Mouse (Mus musculus): ENCODE measurements around the gene Ggta1. TPM values are rescaled to one million over a fixed set of nuclear protein-coding genes. Genes with fewer than 3 reads are reported as not detected.
A peak's percentile ranks its signal among the peaks of the same experiment; 100 is the strongest.

Gene Ggta1
- polyA plus RNA-seq, 1 experiment from 2014 or later = 32.5 TPM

- Histone ChIP-seq H3K4me2 (ENCODE audit: low read depth, low read length) (no peak overlapping the region), H3K27me3 (replicated peaks; ENCODE audit: control insufficient read depth, insufficient read depth, low read length) (no peaks in the 10 kb centered on the region), H3K4me3 (ENCODE audit: low read depth, low read length) (no peak overlapping the region), H3K4me1 (ENCODE audit: control insufficient read depth, insufficient read depth, low read length) (peaks cover 61% of the 10 kb centered on the region), H3K9ac (ENCODE audit: low read depth, low read length) (no peak overlapping the region), H3K9me3 (ENCODE audit: control insufficient read depth, low read length) (no peaks in the 10 kb centered on the region), H3K36me3 (ENCODE audit: control insufficient read depth, insufficient read depth, low read length) (no peaks in the 10 kb centered on the region), H3K27ac (replicated peaks; ENCODE audit: low read depth, low read length) (no peak overlapping the region)
- WGBS = 79% methylated on average over 6 of the region's 6 CpGs
- ATAC-seq (ENCODE audit: low read depth) (no peak), DNase-seq (ENCODE audit: low spot score) (no peak)
These were observed 42.7 kb upstream of the Ggta1 start for GRCm38 (mm10) chr2:35505519-35506286.

- Histone ChIP-seq H3K4me1 (ENCODE audit: control insufficient read depth, insufficient read depth, low read length) (peaks cover 55% of the 10 kb centered on the region), H3K9ac (ENCODE audit: low read depth, low read length) (no peak overlapping the region), H3K36me3 (ENCODE audit: control insufficient read depth, insufficient read depth, low read length) (no peaks in the 10 kb centered on the region), H3K4me2 (ENCODE audit: low read depth, low read length) (no peak overlapping the region), H3K27me3 (replicated peaks; ENCODE audit: control insufficient read depth, insufficient read depth, low read length) (no peaks in the 10 kb centered on the region), H3K4me3 (ENCODE audit: low read depth, low read length) (no peak overlapping the region), H3K27ac (replicated peaks; ENCODE audit: low read depth, low read length) (peak overlapping the region; percentile 76), H3K9me3 (ENCODE audit: control insufficient read depth, low read length) (no peaks in the 10 kb centered on the region)
- no peak for DNase-seq (ENCODE audit: low spot score)
- no peak for ATAC-seq (ENCODE audit: low read depth)
- WGBS = 46% methylated on average over 7 of the region's 7 CpGs
These were observed 41.4 kb upstream of the Ggta1 start for GRCm38 (mm10) chr2:35504417-35504776.

- peak overlapping the region; percentile 76 for H3K27ac ChIP-seq (replicated peaks; ENCODE audit: low read depth, low read length)
- DNase-seq (ENCODE audit: low spot score) (peak; percentile 75), ATAC-seq (ENCODE audit: low read depth) (peak; percentile 16; the same call in 1 of the 2 replicates)
- no peaks in the 10 kb centered on the region for H3K27me3 ChIP-seq (replicated peaks; ENCODE audit: control insufficient read depth, insufficient read depth, low read length)
- H3K9me3 ChIP-seq (ENCODE audit: control insufficient read depth, low read length) = no peaks in the 10 kb centered on the region
- WGBS = 19% methylated on average over 8 of the region's 8 CpGs
- H3K4me1 ChIP-seq (ENCODE audit: control insufficient read depth, insufficient read depth, low read length) = peaks cover 51% of the 10 kb centered on the region
- H3K36me3 ChIP-seq (ENCODE audit: control insufficient read depth, insufficient read depth, low read length) = no peaks in the 10 kb centered on the region
- H3K4me3 ChIP-seq (ENCODE audit: low read depth, low read length) = no peak overlapping the region
- H3K4me2 ChIP-seq (ENCODE audit: low read depth, low read length) = no peak overlapping the region
- H3K9ac ChIP-seq (ENCODE audit: low read depth, low read length) = no peak overlapping the region
These were observed 40.8 kb upstream of the Ggta1 start for GRCm38 (mm10) chr2:35503723-35504416.

- no peaks in the 10 kb centered on the region for H3K27me3 ChIP-seq (replicated peaks; ENCODE audit: control insufficient read depth, insufficient read depth, low read length)
- no peaks in the 10 kb centered on the region for H3K36me3 ChIP-seq (ENCODE audit: control insufficient read depth, insufficient read depth, low read length)
- peaks cover 45% of the 10 kb centered on the region for H3K4me1 ChIP-seq (ENCODE audit: control insufficient read depth, insufficient read depth, low read length)
- no peaks in the 10 kb centered on the region for H3K9me3 ChIP-seq (ENCODE audit: control insufficient read depth, low read length)
- DNase-seq (ENCODE audit: low spot score) (peak; percentile 78), ATAC-seq (ENCODE audit: low read depth) (peak; percentile 42; the same call in 1 of the 2 replicates)
- no peak overlapping the region for H3K4me3 ChIP-seq (ENCODE audit: low read depth, low read length)
- WGBS = 55% methylated on average over 12 of the region's 12 CpGs
- no peak overlapping the region for H3K4me2 ChIP-seq (ENCODE audit: low read depth, low read length)
- no peak overlapping the region for H3K9ac ChIP-seq (ENCODE audit: low read depth, low read length)
- peak overlapping the region; percentile 76 for H3K27ac ChIP-seq (replicated peaks; ENCODE audit: low read depth, low read length)
These were observed 40.1 kb upstream of the Ggta1 start for GRCm38 (mm10) chr2:35503021-35503722.

- ATAC-seq (ENCODE audit: low read depth) (no peak), DNase-seq (ENCODE audit: low spot score) (no peak)
- Histone ChIP-seq H3K4me3 (ENCODE audit: low read depth, low read length) (no peak overlapping the region), H3K9me3 (ENCODE audit: control insufficient read depth, low read length) (no peaks in the 10 kb centered on the region), H3K4me2 (ENCODE audit: low read depth, low read length) (no peak overlapping the region), H3K4me1 (ENCODE audit: control insufficient read depth, insufficient read depth, low read length) (peaks cover 41% of the 10 kb centered on the region), H3K36me3 (ENCODE audit: control insufficient read depth, insufficient read depth, low read length) (no peaks in the 10 kb centered on the region), H3K27ac (replicated peaks; ENCODE audit: low read depth, low read length) (peak overlapping the region; percentile 76), H3K9ac (ENCODE audit: low read depth, low read length) (no peak overlapping the region; the same call in 1 of the 2 replicates), H3K27me3 (replicated peaks; ENCODE audit: control insufficient read depth, insufficient read depth, low read length) (no peaks in the 10 kb centered on the region)
- 63% methylated on average over 3 of the region's 3 CpGs for WGBS
These were observed 39.5 kb upstream of the Ggta1 start for GRCm38 (mm10) chr2:35502561-35502960.

- no peak overlapping the region for H3K9ac ChIP-seq (ENCODE audit: low read depth, low read length)
- ATAC-seq (ENCODE audit: low read depth) (no peak), DNase-seq (ENCODE audit: low spot score) (no peak)
- 69% methylated on average over 7 of the region's 7 CpGs for WGBS
- H3K4me1 ChIP-seq (ENCODE audit: control insufficient read depth, insufficient read depth, low read length) = peaks cover 39% of the 10 kb centered on the region
- H3K36me3 ChIP-seq (ENCODE audit: control insufficient read depth, insufficient read depth, low read length) = no peaks in the 10 kb centered on the region
- H3K9me3 ChIP-seq (ENCODE audit: control insufficient read depth, low read length) = no peaks in the 10 kb centered on the region
- H3K4me3 ChIP-seq (ENCODE audit: low read depth, low read length) = no peak overlapping the region
- H3K4me2 ChIP-seq (ENCODE audit: low read depth, low read length) = no peak overlapping the region
- H3K27me3 ChIP-seq (replicated peaks; ENCODE audit: control insufficient read depth, insufficient read depth, low read length) = no peaks in the 10 kb centered on the region
- no peak overlapping the region for H3K27ac ChIP-seq (replicated peaks; ENCODE audit: low read depth, low read length)
These were observed 36.4 kb upstream of the Ggta1 start for GRCm38 (mm10) chr2:35499474-35499873.

GRCm38 (mm10) chr2:35498961-35499360 lies 35.9 kb upstream of the Ggta1 start:
- Histone ChIP-seq H3K27ac (replicated peaks; ENCODE audit: low read depth, low read length) (no peak overlapping the region), H3K4me2 (ENCODE audit: low read depth, low read length) (no peak overlapping the region), H3K9me3 (ENCODE audit: control insufficient read depth, low read length) (no peaks in the 10 kb centered on the region), H3K27me3 (replicated peaks; ENCODE audit: control insufficient read depth, insufficient read depth, low read length) (no peaks in the 10 kb centered on the region), H3K36me3 (ENCODE audit: control insufficient read depth, insufficient read depth, low read length) (no peaks in the 10 kb centered on the region), H3K4me1 (ENCODE audit: control insufficient read depth, insufficient read depth, low read length) (peaks cover 33% of the 10 kb centered on the region), H3K9ac (ENCODE audit: low read depth, low read length) (no peak overlapping the region), H3K4me3 (ENCODE audit: low read depth, low read length) (no peak overlapping the region)
- DNase-seq (ENCODE audit: low spot score) (no peak), ATAC-seq (ENCODE audit: low read depth) (no peak)
- 88% methylated on average over 3 of the region's 3 CpGs for WGBS

GRCm38 (mm10) chr2:35497662-35498196 lies 34.7 kb upstream of the Ggta1 start:
- no peak for ATAC-seq (ENCODE audit: low read depth)

More at GRCm38 (mm10) chr2:35497662-35498196, 34.7 kb upstream of the Ggta1 start:
- Histone ChIP-seq H3K9me3 (ENCODE audit: control insufficient read depth, low read length) (no peaks in the 10 kb centered on the region), H3K36me3 (ENCODE audit: control insufficient read depth, insufficient read depth, low read length) (no peaks in the 10 kb centered on the region), H3K27me3 (replicated peaks; ENCODE audit: control insufficient read depth, insufficient read depth, low read length) (no peaks in the 10 kb centered on the region), H3K4me3 (ENCODE audit: low read depth, low read length) (no peak overlapping the region), H3K27ac (replicated peaks; ENCODE audit: low read depth, low read length) (no peak overlapping the region), H3K4me1 (ENCODE audit: control insufficient read depth, insufficient read depth, low read length) (peaks cover 21% of the 10 kb centered on the region), H3K9ac (ENCODE audit: low read depth, low read length) (no peak overlapping the region), H3K4me2 (ENCODE audit: low read depth, low read length) (no peak overlapping the region)
- 79% methylated on average over 2 of the region's 2 CpGs for WGBS
- DNase-seq (ENCODE audit: low spot score) = no peak

All from embryonic facial prominence, embryonic 14.5 days (tissue).